Mouse (Mus musculus) forebrain, embryonic 14.5 days (tissue): ENCODE results near the gene Tmtc1. TPM values are rescaled to one million over a fixed set of nuclear protein-coding genes. Genes with fewer than 3 reads are reported as not detected.
A peak's percentile ranks its signal among the peaks of the same experiment; 100 is the strongest.

Experiments used
- ATAC-seq: fragments of 200-750 bp; cut with Nextera tagmentation; 2 replicates; pipeline ENCODE4 v1.8.0; 2017; ENCODE audit warnings: mild to moderate bottlenecking, moderate library complexity
- DNase-seq: peaks from one replicate; pipeline ENCODE4 v3.0.0-alpha.2; 2015; ENCODE audit warnings: low spot score
- H3K27ac ChIP-seq: fragments of 300-500 bp; sonication (generic); 2 replicates; pipeline ENCODE4 v1.5.1; 2014; ENCODE audit warnings: low read depth, mild to moderate bottlenecking, control low read depth, low read length, moderate library complexity
- H3K27me3 ChIP-seq: fragments of 300-500 bp; sonication (generic); replicated peaks from 2 replicates; pipeline ENCODE4 v1.6.1; 2014; ENCODE audit warnings: low read length, control low read depth, mixed read lengths; ENCODE audit not compliant: control insufficient read depth, insufficient read depth
- H3K36me3 ChIP-seq: fragments of 300-500 bp; sonication (generic); 2 replicates; pipeline ENCODE4 v1.6.1; 2014; ENCODE audit warnings: low read length, control low read depth; ENCODE audit not compliant: control insufficient read depth, insufficient read depth
- H3K4me1 ChIP-seq: fragments of 300-500 bp; sonication (generic); 2 replicates; pipeline ENCODE4 v1.6.1; 2014; ENCODE audit warnings: antibody characterized with exemption, low read length, control low read depth; ENCODE audit not compliant: control insufficient read depth, insufficient read depth
- H3K4me2 ChIP-seq: fragments of 300-500 bp; sonication (generic); 2 replicates; pipeline ENCODE4 v1.6.1; 2014; ENCODE audit warnings: mild to moderate bottlenecking, control low read depth, low read length
- H3K4me3 ChIP-seq: fragments of 300-500 bp; sonication (generic); 2 replicates; pipeline ENCODE4 v1.5.1; 2014; ENCODE audit warnings: low read depth, low read length, control low read depth
- H3K9ac ChIP-seq: fragments of 300-500 bp; sonication (generic); 2 replicates; pipeline ENCODE4 v1.6.1; 2014; ENCODE audit warnings: mild to moderate bottlenecking, low read length, control low read depth, moderate library complexity
- H3K9me3 ChIP-seq: fragments of 300-500 bp; sonication (generic); replicated peaks from 2 replicates; pipeline ENCODE4 v1.6.1; 2016; ENCODE audit warnings: low read length, control low read depth, mixed read lengths; ENCODE audit not compliant: control insufficient read depth
- WGBS: fragments of 180-500 bp; shearing (Covaris S2); extraction: QIAGEN DNeasy Blood & Tissue Kit; methylation state at CpG from one replicate; pipeline ENCODE4 v1.1.7; 2014; 5-methylcytosine and 5-hydroxymethylcytosine counted together
- polyA plus RNA-seq: library from polyadenylated mRNA; unstranded; fragments of >200 nt; fragmentation: Nextera tagmentation; extraction: Ambion mirVana; gene quantifications from 2 replicates; pipeline ENCODE4 v1.2.1, GENCODE M21; 2014

The Tmtc1 gene
- polyA plus RNA-seq, 1 experiment from 2014 or later = 1.3 TPM

DNA sequence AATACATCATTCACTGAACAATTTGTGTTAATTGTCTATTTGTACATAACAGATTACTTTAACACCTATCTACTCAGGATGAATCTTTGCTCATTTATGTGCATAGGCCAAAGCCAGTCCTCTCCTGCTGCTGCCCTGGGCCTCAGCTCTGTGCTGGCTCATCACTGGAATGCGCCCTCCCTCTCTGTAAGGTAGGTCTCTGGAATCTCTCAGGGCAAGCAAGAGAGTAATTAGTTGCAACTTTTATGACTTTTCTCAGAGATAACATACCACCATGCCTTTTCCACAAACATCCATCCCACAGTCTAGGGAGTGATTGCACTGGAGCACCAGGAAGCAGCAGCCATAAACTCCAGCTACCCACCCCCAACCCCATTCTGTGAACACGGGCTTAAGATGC lies 70.7 kb downstream of the Tmtc1 start:
- no peak overlapping the region for H3K9ac ChIP-seq
- 73% methylated on average over 2 of the region's 2 CpGs for WGBS
- no peak overlapping the region for H3K4me3 ChIP-seq
- ATAC-seq (no peak), DNase-seq (no peak)
- no peak overlapping the region for H3K27ac ChIP-seq
- no peaks in the 10 kb centered on the region for H3K9me3 ChIP-seq
- H3K4me1 ChIP-seq = no peaks in the 10 kb centered on the region
- H3K4me2 ChIP-seq = no peak overlapping the region
- H3K36me3 ChIP-seq = no peaks in the 10 kb centered on the region
- H3K27me3 ChIP-seq = no peaks in the 10 kb centered on the region

DNA sequence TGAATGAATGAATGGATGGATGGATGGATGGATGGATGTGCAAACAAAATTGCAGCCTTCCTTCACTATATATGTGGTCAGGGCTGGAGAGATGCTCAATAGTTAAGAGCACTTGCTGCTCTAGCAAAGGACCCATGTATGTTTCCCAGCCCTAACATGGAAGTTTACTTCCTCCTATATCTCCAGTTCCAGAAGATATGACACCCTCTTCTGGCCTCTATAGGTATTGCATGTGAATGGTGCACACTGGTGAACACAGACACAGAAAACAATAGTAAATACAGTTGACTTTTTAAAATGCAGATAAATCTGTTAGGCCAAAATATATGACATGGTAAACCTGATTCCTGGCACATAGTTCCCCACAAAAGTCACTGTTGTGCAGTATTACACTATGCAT lies 73.0 kb downstream of the Tmtc1 start:
- Histone ChIP-seq H3K9me3 (no peaks in the 10 kb centered on the region), H3K36me3 (no peaks in the 10 kb centered on the region), H3K4me3 (no peak overlapping the region), H3K9ac (no peak overlapping the region), H3K4me2 (no peak overlapping the region), H3K27me3 (no peaks in the 10 kb centered on the region), H3K27ac (no peak overlapping the region), H3K4me1 (no peaks in the 10 kb centered on the region)
- no peak for ATAC-seq
- DNase-seq = no peak

DNA sequence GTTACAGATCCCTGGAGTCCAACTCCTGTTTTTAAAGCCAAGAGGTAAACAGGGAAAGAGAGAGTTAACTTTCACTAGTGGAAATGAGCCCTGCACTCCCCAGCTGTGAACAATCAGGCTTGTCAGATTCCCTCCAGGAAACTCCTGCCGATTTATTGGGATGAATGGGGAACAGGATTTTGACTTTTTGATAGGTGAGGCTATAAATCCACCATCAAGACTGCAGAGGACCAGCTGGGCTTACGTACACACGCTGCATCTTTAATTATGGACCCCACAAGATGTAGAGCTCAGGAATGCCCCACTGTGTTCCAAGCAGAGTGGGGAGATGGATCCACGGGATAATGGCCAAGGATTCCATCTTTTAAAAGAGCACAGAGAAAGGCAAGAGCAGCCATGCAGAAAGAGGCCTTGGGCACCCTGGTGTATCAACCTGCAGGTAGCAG lies 77.1 kb downstream of the Tmtc1 start:
- H3K9ac ChIP-seq = no peak overlapping the region
- ATAC-seq (no peak), DNase-seq (no peak)
- H3K27me3 ChIP-seq = no peaks in the 10 kb centered on the region
- H3K27ac ChIP-seq = no peak overlapping the region
- no peaks in the 10 kb centered on the region for H3K9me3 ChIP-seq
- H3K4me3 ChIP-seq = no peak overlapping the region
- no peak overlapping the region for H3K4me2 ChIP-seq
- no peaks in the 10 kb centered on the region for H3K36me3 ChIP-seq
- WGBS = 15% methylated on average over 4 of the region's 4 CpGs
- no peaks in the 10 kb centered on the region for H3K4me1 ChIP-seq

DNA sequence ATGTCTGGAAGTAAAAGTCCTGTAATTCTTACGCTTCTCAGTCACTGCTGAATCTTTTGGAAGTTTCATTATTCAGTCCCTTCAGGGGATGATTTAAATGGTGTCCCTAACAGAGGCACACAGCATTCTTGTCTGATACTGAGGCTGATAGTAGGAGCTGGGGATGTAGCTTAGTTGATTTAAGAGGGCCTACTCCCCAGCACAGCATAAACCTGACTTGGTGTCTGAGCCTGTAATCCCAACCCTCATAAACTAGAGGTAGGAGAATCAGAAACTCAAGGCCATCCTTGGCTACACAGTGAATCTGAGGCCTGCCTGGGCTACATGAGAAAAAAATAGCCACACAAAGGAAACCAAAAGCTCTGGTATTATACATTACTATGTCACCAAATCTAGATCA lies 77.6 kb downstream of the Tmtc1 start:
- ATAC-seq = no peak
- Histone ChIP-seq H3K4me3 (no peak overlapping the region), H3K9ac (no peak overlapping the region), H3K9me3 (no peaks in the 10 kb centered on the region), H3K4me2 (no peak overlapping the region), H3K4me1 (no peaks in the 10 kb centered on the region), H3K36me3 (no peaks in the 10 kb centered on the region), H3K27ac (no peak overlapping the region), H3K27me3 (no peaks in the 10 kb centered on the region)
- WGBS = 89% methylated on average over 1 of the region's 1 CpGs
- DNase-seq = no peak

DNA sequence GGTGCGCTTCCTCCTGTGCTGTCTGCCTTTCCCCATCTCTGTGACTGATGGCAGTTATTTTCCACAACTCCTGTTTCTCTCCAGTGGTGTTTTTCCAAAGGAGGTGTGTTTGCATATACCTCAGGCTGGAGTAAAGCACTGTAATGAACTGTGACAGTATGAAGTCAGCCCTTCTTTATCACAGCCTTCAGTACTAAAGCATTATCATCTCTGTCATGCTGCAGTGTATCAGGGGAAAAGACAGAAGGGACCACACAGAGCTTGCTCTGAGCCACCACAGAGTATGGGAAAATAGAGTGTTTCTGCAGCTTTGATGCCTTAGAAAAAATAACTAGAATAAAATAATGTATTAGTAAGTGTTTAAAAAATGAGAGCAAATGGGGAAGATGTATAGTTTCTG lies 81.0 kb downstream of the Tmtc1 start:
- Histone ChIP-seq H3K4me3 (no peak overlapping the region), H3K9me3 (no peaks in the 10 kb centered on the region), H3K27me3 (no peaks in the 10 kb centered on the region), H3K4me2 (no peak overlapping the region), H3K27ac (no peak overlapping the region), H3K4me1 (no peaks in the 10 kb centered on the region), H3K9ac (no peak overlapping the region), H3K36me3 (no peaks in the 10 kb centered on the region)
- 90% methylated on average over 1 of the region's 1 CpGs for WGBS
- ATAC-seq = no peak
- no peak for DNase-seq

DNA sequence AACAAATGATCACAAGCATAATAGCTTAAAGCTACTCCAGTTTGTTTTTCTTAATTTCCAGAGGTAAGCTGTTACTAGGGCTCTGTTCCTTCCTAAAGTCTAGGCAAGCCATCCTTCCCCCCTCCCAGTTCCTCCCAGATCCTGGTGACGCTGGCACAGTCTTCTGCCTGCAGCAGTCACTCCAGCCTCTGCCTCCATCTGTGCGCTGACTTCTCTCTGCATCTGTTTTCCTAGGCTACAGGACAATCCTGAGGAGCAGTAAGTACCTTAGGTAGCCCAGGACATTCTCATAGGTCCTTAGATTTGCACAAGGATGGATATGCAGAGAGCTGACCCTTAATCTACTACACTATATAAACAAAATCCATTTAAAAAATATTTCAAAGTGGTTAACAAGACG lies 81.7 kb downstream of the Tmtc1 start:
- H3K9ac ChIP-seq = no peak overlapping the region
- H3K27me3 ChIP-seq = no peaks in the 10 kb centered on the region
- no peaks in the 10 kb centered on the region for H3K9me3 ChIP-seq
- ATAC-seq (no peak), DNase-seq (peak; percentile 40)
- WGBS = 58% methylated on average over 3 of the region's 3 CpGs
- H3K4me2 ChIP-seq = no peak overlapping the region
- no peaks in the 10 kb centered on the region for H3K4me1 ChIP-seq
- no peaks in the 10 kb centered on the region for H3K36me3 ChIP-seq
- H3K4me3 ChIP-seq = no peak overlapping the region
- H3K27ac ChIP-seq = no peak overlapping the region

DNA sequence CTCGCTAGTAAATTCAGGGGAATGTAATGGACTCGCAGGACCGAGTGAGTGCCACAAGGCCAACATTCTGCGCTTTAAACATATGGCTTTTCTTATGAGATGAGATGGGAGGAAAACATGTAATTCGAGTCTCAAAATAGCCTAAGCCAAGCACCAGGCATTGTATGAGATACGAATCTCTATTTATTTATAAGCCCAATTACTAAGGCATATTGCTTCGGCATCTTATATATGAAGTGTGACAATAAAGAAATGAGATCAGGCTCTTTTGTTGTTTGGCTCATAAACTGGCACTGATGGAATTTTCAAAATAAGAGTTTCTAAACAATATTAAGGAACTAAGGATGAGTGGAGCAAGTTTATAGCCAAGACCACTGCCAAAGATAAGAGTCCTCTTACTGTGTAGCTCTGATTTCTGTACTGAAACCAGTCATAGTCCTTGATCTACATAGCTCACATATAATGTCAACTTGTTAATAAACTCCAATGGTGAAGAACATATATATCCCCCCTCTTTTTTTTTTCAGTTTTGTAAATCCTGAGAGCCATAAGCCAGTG lies 84.8 kb downstream of the Tmtc1 start:
- DNase-seq (no peak), ATAC-seq (no peak)
- Histone ChIP-seq H3K4me2 (no peak overlapping the region), H3K27ac (no peak overlapping the region), H3K9ac (no peak overlapping the region), H3K27me3 (no peaks in the 10 kb centered on the region), H3K36me3 (peaks cover 5% of the 10 kb centered on the region; the same call in 1 of the 2 replicates), H3K4me1 (no peaks in the 10 kb centered on the region), H3K9me3 (no peaks in the 10 kb centered on the region), H3K4me3 (no peak overlapping the region)
- whole genome bisulfite sequencing = 39% methylated on average over 7 of the region's 7 CpGs

DNA sequence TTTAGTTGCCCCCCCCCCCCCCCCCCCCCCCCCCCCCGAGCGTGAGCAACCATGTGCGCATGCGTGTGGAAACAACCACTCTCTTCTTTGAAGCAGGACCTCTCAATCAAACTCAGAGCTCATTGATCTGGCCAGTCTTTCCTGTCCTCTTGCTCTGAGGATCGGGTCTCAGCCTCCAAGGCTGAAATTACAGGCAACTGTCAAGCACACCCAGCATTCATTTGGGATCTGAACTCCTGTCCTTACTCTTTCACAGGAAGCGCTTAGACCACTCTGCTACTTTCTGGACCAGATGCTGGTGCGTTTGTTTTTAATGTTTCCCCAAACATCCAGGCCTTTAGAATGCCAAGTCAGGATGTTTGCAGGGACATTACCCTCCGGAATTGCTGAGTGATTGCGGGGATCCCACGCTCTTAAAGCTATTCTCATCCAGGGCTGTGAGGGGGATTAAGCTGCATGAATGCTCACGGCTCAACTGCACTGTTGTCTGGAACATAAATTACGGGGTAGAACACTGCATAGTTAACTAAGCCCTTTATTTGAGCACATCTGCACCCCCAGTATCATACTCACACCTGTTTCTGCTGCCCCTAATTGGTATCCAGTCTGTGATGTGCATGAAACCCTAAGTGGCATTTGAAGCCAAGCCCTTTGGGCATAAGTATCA lies 85.5 kb downstream of the Tmtc1 start:
- Histone ChIP-seq H3K27me3 (no peaks in the 10 kb centered on the region), H3K36me3 (peaks cover 5% of the 10 kb centered on the region; the same call in 1 of the 2 replicates), H3K9me3 (no peaks in the 10 kb centered on the region), H3K4me3 (peak overlapping the region; percentile 11; the same call in 1 of the 2 replicates), H3K4me2 (peak overlapping the region; percentile 14; the same call in 1 of the 2 replicates), H3K4me1 (no peaks in the 10 kb centered on the region), H3K9ac (no peak overlapping the region), H3K27ac (no peak overlapping the region)
- ATAC-seq (peak; percentile 56; the same call in 1 of the 2 replicates), DNase-seq (peak; percentile 71)
- 12% methylated on average over 8 of the region's 12 CpGs for WGBS

DNA sequence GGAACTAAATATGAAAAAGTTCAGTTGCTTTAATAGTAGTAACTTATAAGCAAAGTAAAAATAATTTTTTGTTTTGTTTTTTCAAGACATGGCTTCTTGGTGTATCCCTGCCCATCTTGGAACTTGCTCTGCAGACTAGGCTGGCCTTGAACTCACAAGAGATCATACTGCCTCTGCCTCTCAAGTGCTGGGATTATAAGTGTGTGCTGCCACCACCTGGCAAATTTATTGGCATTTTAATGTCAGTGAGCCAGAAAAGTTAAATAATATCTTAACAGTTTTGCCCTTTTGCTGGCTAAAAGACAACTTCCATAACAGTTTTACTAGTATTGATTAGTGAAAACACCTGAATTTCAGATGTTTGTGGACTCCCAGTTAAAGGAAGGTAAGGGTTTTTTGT lies 88.0 kb downstream of the Tmtc1 start:
- no peaks in the 10 kb centered on the region for H3K27me3 ChIP-seq
- ATAC-seq = no peak
- H3K36me3 ChIP-seq = peaks cover 5% of the 10 kb centered on the region; the same call in 1 of the 2 replicates
- no peaks in the 10 kb centered on the region for H3K9me3 ChIP-seq
- H3K4me2 ChIP-seq = no peak overlapping the region
- DNase-seq = no peak
- H3K27ac ChIP-seq = no peak overlapping the region
- no peak overlapping the region for H3K9ac ChIP-seq
- H3K4me3 ChIP-seq = no peak overlapping the region
- no peaks in the 10 kb centered on the region for H3K4me1 ChIP-seq
